Mouse (Mus musculus): Measurements from ENCODE around the gene Gm20696. TPM values are rescaled to one million over a fixed set of nuclear protein-coding genes. Genes with fewer than 3 reads are reported as not detected.

Gm20696 gene
- polyA plus RNA-seq, 1 experiment from 2014 or later: 6.4 TPM

DNA sequence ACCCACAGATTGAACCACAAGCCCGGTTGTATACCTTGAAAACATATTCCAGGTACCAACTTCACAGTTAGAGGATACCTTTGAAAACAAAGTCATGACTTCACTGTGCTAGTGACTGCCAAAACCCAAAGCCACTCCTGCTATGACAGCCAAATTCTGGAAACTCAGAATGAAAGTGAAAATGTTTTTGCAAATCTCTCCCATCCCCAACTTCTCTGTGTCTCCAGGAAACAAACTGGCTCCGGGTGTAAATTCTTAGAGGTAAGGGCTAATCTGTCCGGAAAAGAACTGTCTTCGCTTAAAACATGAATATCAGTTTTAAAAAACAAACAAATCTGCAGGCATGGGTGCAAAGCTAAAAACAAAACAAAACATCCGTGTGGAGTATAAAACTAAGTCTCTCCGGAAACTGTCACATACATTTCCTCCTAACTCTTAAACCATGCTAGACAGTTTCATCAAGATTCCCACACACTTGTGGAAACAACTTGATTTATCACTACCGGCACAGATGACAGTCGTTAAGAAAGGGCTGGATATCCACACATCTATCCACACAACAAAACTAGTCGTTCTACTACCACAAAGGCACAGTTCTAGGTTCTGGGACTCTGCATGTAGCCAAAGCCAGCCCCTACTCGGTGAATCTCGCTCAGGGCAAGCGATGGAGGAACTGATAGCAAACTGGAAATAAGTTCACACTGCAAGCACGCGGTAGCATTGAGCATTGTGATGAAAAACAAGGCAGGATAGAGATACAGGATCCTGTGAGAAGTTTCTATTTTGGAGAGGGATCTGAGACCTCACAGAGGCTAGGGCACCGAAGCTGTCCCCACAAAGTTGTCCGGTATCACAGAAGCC lies 910 bp downstream of the Gm20696 start:
- DNase-seq (ENCODE audit: low spot score): peak; percentile 51

DNA sequence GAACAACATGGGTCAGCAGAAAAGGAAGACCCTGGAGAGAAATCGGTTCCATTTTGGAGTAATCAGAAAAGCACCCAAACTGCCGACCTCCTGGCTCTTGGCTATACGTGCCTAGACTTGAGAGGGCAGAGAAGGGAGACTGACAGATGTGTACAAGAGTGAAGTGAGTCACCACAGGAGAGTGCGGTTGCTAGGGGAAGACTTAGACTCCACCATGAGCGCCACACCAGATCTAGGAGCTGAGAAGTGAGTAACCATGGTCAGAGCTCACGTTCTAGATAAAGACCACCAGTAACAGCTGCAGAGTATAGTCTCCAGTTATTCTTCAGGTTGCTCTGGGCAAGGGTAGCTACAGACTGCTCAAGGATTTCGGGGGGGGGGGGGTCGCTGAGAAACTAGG lies 3.4 kb downstream of the Gm20696 start:
- no peak for DNase-seq (ENCODE audit: low spot score)

DNA sequence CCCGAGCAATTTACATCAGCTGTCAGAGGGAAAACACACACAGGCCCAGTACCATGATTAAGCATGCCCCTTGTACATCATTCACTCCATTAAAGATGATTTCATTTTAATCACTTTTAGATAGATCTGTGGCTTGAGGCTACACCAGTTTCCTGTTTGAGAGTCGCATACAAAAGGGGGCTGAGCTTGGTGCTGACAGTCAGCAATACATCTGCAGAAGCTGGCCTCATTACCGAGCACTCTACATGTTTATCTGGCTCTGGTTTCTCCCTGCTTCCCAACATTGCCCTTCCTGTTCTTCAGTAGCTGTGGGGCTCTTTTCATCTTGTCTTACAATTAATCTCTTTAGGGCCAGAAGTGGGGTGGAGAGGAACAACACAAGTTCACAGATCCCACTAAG lies 6.2 kb downstream of the Gm20696 start:
- DNase-seq (ENCODE audit: low spot score): peak; percentile 67

DNA sequence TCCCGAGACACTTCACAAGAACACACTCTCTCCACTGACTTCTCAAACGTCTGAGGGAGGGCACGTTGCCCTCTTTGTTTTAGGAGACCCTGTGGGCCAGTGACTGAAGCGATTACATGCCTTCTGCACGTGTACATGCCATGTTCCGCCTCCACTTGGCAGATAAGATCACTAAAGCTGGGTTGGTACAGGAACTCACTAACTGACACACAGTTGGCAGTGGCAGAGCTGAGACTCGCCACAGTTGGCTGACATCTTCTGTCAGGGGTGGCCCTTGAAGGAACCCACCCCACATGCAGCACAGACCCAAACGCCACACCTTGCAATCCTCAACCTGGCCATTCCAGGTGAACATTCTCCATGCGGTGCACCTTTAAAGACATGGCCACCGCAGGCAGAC lies 8.0 kb downstream of the Gm20696 start:
- DNase-seq (ENCODE audit: low spot score): peak; percentile 82

DNA sequence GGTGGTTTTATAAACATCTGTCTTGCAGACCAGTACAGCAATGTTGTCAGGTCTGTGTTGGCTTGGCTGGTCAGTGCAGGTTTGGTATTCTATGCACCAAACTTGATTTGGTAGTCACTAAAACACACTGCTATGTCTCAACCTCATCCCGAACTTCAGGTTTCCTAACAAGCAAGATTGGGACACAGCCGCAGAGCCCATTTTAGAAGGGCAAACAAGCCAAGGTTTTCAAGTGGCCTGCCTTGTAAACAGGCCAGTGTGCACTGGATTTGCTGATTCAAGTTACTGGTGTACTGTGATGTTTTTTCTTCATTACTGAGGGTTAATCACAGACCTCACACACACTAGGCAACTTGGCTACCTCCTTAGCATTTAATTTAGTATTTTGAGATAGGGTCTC lies 10.5 kb downstream of the Gm20696 start:
- DNase-seq (ENCODE audit: low spot score): no peak

DNA sequence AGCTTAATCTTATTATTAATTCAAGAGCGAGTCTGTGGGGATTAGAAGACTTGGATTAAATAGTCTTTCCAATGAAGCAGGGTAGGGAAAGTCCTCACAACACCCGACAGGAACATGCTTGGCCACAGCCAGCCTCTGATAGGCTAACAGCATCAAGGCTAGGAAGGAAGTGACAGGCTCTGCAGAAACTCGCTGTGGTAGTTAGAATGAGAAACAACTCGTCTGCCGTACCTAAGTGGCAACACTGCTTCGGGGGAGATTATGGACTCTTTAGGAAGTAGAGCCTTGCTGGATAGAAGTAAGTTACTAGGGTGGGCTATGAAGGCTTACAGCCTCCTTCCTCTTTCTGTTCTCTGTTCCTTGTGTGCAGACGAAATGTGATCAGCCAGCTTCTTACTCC lies 11.1 kb downstream of the Gm20696 start:
- peak; percentile 80 for DNase-seq (ENCODE audit: low spot score)

DNA sequence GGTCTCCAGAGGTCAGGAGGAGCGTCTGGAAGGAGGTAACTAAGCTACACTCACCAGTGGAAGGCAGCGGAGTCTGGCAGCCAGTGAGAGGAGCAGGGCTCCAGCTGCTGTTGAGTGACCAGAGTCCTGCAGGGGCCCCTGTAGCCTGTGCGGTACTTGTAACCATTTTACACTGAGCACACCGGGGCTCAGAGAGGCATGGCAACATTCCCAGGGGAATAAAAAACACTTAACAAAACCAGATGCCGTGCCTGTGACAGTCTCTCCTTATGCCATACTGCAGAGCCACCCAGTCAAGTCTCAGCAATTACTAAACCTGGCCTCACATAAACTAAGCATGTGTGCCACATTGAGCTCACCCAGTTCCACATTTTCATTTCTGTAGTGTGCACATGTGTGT lies 12.3 kb downstream of the Gm20696 start:
- DNase-seq (ENCODE audit: low spot score): no peak

DNA sequence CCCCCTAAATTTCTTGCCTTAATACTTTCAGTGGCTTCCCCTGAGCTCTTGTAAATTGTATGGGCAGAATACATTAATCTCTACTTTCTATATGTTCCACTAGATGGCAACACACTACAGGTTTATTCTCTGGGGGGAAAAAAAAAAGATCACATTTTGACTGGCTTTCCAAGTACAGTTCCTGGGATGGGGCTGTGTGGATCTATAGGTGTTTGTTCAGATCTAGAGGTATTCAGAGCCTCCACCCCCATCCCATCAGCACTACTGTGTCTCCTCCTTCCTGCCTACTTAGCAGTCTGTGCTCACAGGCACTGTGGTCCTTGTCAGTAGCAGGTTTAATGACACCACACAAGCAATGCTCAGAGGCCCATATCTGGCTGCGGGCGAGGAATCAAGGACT lies 14.3 kb downstream of the Gm20696 start:
- peak; percentile 35 for DNase-seq (ENCODE audit: low spot score)

DNA sequence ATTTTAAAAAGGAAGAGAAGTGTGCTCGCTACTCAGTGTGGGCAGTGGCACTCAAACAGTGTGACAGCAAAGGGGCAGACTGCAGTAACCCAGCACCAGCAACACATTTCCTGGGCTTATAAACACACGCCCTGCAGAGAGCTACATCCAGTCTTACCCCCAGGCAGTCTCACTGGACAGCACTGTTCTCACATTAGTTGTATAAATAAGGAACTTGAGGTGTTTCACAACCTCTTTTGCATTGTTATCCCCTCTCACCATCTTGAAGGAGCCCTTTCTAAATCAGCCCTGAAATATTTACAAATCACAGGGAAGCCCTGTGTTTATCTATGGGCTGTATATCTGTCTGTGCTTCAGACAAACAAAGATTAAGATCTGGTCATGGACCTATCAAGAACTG lies 17.3 kb downstream of the Gm20696 start:
- no peak for DNase-seq (ENCODE audit: low spot score)

DNA sequence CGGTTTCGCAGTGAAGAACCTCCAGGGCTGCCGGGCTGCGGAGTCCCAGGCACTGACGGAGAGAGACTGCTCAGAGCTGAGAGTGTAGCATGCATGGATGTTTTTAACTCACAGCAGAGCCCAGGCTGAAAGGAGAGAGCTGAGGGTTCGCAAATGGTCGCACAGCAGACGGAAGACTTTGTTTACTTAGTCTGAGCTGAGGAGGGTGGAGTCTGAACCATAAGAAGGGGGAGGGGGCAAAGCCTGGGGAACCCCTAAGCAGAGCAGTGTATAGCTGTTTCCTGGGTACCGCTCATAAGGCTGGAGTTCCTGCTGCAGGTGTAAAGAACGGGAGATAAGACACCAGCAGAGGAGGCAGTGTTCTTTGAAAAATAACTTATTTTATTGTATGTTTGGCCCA lies 20.3 kb downstream of the Gm20696 start:
- DNase-seq (ENCODE audit: low spot score): peak; percentile 82

DNA sequence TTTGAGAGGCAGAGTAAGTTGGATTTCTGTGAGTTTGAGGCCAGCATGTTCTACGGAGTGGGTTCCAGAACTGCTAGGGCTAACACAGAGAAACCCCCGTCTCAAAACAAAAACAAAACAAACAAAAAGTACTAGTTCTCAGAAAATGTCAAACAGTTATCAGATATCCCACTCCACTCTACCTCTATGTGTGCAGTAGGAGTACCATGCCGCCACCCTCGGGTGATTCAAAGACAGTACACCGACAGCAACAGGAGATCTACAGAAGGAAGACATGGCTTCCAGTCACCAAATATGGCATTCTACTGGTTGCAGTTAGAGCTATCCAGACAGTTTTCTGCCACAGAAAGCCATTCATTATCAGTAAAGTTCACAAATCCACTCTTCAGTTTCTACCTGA lies 21.7 kb downstream of the Gm20696 start:
- DNase-seq (ENCODE audit: low spot score): peak; percentile 60

DNA sequence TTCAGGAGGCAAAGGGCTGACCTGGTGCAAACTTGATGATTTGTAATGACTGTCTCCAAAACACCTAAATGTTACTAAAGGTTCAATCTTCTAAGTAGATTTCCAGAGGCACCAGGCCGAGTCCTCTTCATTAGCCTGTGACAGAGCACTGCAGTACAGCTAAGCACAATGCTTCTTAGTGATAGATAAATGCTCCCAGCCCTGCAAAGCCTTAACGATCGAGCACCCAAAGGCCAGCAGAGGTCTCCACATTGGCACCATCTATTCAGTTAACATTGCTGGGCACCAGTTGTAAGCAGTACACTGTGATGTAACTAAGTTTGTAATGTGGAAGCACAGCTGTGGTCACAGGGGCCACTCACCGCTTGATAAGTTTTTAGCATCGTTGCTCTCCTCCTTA lies 22.2 kb downstream of the Gm20696 start:
- no peak for DNase-seq (ENCODE audit: low spot score)

DNA sequence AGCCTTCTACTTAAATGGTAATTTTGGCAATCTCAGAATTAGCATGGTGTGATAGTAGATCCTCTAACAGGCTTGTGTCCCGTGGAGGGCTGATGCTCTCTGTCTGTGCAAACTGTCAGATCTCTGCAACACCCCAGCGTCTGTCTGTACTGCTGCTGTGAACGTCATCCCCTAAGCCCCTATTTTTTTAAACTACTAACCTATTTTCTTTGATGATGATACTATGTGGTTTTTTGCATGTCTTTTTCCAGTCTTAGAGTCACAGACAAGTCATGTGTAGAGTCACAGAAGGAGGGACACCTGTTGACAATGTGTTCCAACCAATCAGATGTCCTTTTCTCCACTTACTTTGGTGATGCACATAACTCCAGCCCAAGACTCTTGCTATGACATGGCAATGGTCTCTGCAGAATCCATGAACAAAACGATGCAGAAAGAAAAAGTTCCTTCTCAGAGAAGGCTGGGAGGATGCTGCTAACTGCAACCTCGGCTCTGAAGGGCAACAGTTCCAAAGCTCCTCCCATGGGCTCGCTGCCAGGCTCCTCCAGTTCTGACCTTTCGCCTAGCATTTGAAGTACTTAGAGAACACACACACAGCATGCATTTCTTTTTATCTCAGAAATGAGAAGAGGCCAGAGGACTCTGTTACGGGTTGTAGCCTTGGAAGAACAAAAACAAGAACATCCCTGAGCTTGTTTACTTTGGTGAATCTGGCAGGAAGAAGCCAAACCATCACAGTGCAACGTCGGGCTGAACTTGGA lies 23.0 kb downstream of the Gm20696 start:
- DNase-seq (ENCODE audit: low spot score): peak; percentile 91

DNA sequence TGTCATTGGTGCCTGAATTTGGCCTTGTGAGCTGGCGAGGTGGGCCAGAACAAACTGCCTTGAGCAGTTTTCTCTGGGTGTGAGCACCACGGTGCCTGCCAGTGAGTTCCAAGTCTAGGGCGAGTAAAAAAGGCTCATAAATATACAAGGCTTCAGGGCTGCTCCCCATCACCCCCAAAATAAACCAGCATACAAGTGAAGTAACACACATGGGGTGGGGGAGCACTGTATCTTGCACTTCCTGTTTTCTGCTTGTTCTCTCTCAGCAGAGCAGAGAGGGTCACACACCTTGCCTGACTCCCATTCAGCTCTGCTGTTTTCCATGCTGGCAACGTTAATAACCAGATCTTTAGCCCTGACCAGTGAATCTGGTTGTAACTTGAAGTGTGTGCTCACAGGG lies 29.1 kb downstream of the Gm20696 start:
- peak; percentile 67 for DNase-seq (ENCODE audit: low spot score)

DNA sequence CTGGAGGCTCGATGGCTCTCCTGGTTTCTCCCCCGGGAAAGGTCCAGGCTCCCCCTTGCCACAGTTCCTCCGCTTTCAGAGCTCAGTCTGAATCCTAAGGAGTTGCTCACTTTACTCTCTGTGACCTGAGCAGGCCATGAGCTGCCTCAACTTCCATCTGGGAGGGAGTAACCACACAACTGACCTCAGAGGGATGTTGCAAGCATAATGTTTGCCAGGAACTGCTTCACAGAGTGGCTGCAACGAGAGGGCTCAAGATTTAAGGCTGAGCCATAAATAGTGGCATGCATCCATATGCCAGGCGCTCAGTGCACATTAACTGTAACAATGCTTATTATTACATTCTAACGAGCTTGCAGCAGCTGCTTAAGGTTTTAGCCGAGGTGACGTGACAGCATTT lies 29.8 kb downstream of the Gm20696 start:
- DNase-seq (ENCODE audit: low spot score): no peak

DNA sequence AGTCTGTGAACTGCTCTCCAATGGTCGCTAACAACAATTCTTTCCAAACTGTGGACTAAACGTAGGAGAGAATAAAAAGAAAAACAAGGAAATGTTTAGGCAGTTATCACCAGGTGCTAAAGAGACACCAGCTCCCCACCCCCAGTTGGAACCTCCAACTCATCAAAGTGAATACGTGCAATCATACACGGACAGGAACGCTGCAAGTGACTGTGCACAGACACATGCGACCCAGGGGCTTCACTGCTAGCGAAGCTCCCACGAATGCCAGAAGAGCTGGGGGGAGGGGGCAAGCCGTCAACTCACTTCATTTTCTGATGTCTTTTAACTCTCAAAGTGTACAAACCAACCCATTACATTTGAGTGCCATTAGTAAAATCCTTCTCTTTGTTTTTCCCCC lies 30.5 kb downstream of the Gm20696 start:
- DNase-seq (ENCODE audit: low spot score): peak; percentile 56

DNA sequence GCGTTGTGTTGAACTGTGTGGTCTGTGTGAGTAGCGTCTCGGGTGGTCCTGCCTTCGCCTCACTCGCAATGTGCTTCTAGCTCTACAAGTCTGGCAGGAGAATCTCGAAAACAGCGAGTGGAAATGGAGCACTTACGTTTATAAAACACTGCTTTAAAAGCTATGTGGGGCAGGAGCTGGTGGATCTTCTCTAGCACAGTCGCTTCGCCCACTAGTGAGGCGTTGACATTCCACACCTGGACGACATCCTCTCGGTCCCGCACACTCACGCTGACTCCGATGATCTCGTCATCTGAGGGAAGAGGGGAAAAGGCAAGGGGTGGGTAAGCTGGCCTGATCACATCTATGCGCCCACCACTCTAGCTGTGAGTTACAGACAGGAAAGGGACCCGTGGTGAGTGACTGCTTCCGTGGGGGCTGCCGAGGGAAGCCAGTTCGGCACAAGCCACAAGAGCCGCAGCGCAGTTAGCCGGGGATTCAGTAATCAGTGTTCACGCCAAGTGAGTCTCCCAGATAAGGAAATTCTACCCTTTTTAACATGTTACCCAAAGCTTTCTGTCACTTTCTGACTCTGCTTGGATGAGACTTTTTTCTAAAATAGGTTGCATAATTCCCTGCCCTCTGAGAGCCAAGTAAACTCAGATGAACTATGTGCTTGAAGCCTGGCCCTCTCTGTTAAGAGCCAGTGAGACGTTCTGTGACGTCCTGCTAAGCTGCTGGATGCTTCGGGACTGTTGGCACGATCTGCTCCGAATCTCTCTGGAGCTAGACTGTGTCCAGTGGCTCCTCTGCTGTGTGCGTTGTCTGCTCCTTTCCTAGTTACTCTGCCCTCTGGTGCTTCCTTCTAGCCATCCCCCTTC lies 34.2 kb downstream of the Gm20696 start:
- no peak for DNase-seq (ENCODE audit: low spot score)

DNA sequence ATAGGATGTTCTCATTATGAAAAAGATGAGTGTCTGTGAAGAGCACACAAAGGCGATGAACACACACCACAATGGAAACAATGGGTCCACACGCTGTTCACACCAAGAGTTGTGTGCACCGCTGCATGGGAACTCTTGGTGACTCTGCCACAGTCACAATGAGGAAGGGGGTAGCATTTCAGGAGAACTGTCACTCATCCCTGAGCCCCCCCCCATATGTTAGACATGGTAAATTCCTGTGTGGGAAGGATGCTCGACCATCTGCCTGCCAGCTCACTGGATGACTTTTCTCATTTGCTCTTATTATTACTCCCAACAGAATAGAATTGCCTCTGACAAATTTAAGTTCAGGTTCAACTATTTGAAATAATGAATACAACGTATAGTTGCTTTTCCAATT lies 35.0 kb downstream of the Gm20696 start:
- no peak for DNase-seq (ENCODE audit: low spot score)

DNA sequence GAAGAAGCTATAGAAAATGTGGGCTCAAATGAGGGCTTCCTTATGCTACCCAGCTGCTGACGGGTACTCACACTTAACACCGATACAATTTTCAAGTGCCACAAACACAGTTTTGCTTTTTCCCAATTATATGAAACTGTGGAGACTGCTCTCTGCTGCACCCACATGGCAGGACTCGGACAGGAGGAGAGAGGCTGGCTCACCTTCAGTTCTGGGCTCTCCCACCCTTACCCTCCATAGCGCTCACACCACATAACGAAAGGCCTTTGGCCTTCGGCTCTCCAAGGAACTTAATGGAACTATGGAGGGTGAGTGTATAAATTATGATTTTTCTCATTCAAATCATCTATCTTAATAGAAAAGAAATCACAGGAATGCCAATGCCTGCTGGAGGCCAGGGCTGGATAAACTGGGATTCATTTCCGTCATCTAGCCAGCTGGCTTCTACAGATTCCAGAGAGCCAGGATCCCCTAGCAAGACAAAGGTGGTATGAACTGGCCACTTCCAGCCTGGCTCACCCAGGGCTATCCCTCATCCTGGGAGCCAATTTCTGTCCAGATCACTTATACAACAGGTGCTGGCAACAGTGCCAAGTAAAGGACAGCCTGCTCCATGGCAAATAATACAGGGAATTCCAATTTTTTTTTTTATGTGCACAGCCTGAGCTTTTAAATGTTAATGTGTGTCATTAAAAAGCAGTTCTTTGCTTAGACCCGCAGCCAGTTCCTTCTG lies 36.7 kb downstream of the Gm20696 start:
- no peak for DNase-seq (ENCODE audit: low spot score)

DNA sequence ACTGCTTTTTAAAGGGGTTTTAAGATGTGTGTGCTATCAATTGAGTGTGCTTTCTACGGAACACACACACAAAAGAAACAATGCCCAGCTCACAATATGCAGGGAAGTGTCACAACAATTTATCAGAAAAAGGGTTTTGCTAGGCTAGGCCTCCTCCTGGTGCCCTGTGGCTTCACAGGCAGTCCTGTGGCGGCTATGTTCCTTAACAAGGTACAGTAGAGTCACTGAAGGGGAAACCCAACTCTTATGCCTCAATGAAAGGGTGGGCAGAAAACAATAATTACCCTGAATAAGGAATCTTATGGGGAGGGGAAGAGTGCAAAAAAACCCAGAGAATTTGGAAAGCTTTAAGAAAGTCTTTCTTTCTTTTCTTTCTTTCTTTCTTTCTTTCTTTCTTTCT lies 40.2 kb downstream of the Gm20696 start:
- no peak for DNase-seq (ENCODE audit: low spot score)

DNA sequence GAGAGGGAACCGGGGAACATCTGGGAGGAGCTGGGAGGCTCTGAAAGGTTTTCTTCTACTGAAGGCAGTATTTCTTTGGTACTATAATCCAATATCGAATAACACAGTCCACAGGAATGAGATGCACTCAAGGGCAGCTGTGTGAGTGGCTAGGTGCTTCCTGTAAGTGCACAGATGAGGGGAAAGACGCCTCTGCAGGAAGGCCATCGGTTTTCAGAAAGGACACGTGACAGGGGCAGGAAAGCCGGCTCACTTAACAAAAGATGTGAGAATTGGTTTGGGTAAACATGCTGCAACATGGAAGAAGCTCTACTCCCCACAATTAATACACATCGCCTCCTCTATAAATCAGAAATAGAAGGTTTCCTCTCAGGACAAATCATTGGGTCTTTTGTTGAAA lies 40.8 kb downstream of the Gm20696 start:
- peak; percentile 43 for DNase-seq (ENCODE audit: low spot score)
